Mouse (Mus musculus) embryo, embryonic 10.5 days (tissue): ENCODE results near the gene Olfr92.

Experiments
- DNase-seq: peaks from one replicate; pipeline ENCODE4 v3.0.0-alpha.2; 2015; ENCODE audit warnings: low spot score

Gene Olfr92

DNA sequence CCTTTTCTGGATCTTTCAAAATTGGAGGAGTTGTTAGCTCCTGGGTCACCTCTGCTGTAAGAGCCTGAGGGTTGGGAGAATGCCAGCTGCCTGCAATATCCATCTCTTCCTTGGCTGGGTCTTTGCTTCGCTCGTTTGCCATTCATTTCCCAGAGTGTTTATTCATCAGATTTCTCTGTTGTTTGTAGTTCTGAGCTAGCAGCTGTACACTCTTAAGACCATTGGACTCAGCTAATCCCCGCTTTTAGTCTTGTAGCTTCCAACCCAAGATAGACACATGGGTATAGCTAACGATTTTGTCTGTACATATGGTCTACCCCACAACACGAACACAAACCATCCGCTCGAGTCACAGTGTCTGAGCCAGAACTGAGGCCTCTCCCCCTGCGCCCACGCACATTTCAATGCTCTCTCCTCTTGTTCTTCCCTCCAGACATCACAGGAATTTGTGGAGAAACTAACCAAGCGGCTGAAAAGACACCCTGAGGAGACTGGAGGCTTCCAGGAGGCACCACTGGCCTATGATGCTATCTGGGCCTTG is 57.7 kb downstream of the Olfr92 start:
- no peak for DNase-seq

- DNase-seq, result no peak
Observed at GRCm38 (mm10) chr17:37061435-37061834, 58.5 kb downstream of the Olfr92 start.
